Mouse (Mus musculus) layer of hippocampus, adult 11-12 months (tissue): Measurements from ENCODE around the gene Cmbl.

Experiments used
- DNase-seq: peaks from one replicate; pipeline ENCODE4 v3.0.0; 2022; ENCODE audit warnings: low spot score

Gene Cmbl

DNA sequence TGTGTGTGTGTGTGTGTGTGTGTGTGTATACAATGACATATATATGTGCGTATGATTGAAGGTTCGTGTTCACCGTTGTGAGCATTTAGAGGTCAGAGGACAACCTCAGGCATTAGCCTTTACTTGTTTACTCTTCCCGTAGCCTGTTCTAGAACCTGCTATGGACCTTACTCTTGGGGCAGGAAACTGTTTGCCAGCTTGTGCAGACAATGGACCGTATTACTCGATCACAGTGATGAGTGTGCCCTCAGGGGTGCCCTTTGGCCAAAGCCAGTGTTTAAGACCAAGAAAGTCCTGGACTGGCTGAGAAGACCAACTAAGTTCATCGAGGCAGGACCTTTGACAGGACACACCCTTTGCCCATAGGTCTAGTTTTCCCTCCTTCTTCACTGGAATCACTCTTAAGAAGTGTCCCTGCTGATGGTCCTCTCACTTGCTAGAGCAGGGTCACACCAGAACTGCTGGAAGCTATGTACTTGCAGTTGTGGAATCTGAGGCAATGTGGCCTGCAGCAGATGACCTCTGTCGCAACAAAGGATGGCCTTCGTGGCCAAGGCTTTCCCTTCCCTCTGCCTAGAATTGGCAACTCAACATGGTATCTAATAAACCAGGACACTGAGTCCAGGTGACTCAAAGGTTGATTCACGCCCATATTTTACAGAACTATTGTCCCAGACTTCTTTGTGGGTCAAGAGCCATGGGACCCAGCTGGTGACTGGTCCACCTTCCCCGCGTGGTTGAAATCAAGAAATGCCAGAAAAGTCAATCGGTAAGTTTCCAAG, 18.3 kb downstream of the Cmbl start:
- DNase-seq, result no peak

DNA sequence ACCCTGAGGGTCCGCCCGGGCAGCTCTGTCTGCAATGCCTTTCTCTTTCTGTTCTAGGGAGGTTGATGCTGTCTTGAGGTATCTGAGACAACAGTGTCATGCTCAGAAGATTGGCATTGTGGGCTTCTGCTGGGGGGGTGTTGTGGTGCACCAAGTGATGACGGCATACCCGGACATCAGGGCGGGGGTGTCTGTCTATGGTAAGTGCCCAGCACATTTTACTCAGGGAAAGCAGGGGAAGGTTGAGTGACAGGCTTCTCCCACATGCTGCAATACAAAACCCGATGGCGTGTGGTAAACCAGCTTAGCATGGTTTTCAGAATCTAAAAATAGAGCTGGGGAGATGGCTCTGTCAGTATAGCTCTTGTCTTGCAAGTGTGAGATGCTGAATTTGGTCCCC, 20.0 kb downstream of the Cmbl start:
- DNase-seq, result peak; percentile 52

DNA sequence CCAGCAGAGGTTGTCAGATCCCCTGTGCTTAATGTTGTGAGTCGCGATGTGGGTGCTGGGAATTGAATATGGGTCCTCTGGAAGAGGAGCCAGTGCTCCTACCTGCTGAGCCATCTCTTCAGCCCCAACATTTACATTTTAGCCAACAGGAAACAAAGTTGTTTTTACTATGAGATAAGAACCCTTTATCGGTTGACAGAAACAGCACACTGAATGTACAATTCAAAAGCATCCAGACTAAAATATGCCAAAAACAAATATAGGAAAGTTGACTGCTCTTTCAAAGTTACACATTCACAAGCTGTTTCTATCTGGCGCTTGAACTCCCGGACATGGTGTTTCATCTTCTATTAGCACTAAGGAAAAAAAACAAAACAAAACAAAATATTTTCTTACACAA, 20.9 kb downstream of the Cmbl start:
- no peak for DNase-seq

DNA sequence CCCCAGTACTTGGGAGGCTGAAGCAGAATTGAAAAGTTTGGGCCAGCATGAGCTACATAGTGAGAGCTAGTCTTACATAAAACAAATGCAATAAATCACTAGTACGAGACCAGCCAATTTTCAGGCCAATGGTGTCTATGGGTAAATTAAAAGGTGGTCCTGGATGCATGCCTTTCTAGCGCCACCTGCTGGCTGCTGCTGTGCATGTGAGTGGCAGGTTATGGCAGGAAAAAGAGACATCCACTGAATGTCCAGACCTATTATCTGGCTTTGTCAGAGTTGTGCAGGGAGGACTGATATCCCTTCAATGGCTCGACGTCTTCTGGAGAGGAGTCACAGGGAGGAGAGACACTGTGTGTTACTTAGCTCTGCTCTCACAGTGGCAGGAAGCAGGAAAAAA, 21.3 kb downstream of the Cmbl start:
- DNase-seq, result peak; percentile 95

DNA sequence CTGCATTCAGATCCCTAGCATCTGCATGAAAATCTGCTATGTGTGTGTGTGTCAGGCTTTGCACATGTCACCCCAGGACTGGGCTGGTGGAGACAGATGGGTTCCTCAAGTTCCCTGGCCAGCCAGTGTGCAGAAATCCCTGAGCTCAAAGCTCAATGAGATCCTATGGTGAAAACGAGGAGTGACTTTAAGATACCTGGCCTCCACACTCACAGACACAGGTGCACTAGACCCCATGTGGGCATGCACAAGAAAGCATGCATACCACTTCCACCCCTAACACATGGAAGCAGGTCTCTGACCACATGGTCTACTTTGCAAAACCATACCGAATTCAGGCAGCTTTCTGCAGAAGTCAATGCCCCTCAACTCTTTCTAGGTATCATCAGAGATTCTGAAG, 22.6 kb downstream of the Cmbl start:
- no peak for DNase-seq

DNA sequence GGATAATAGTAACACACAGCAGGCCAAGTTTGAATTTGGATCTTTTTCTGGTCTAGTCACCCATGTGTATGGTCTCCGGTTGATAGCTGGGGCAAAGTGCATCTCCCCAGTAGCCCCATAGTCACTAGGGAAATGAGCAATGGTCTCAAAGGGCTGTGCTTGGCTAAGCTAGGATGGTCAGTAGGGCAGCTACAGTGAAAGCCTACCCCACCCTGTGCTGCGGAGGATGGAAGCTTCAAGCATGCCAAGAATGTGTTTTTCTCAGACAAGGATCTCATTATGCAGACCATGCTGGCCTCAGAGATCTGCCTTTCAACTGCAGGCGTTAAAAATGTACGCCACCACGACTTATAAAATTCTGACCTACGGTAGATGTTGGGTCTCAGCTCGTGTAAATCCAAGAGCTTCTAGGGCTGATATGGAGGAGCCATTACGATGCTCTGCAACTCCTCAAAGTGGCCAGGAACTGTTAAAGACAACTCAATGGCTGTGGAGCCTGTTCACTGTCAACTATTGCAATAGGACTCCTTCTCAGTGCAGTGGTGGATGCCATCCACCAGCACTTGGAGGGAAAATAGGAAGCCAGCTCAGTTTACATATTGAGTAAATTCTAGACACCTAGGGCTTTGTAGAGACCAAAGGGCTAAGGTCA, 23.9 kb downstream of the Cmbl start:
- no peak for DNase-seq

DNA sequence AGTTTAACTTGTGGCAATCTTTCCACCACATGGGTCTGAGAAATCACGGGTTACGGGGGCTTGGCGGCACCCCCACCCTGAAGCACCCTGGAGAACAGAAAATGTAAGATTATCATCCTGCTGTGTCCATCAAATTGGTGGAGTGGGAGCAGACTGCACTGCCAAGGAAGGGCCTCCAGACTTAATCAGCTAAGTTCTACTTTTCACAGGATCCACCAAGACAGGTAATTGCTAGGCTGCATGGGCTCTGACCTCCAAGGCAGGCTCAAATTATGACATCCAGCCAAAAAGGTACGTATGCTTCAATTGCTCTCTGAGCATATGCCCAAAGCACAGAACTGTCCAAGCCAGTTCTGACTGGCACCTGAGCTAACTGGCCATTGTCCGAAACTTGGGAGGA, 25.0 kb downstream of the Cmbl start:
- no peak for DNase-seq

DNA sequence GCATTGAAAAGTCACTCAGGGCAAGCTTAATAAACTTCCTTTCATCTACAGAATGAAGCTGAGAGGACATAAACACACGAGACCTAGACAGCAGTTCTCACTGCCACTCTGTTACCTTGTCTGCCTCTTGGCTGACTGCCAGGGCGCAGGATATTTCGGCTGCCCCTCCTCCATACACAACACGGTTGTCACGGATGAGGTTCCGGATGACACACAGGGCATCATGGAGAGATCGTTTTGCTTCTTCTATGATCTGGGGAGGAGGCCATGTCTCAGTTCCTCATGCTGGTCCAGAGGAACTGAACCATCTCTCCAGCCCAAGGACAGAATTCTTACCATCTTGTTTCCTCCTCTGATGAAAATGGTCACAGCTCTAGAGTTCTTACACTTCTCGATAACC, 27.3 kb downstream of the Cmbl start:
- no peak for DNase-seq

DNA sequence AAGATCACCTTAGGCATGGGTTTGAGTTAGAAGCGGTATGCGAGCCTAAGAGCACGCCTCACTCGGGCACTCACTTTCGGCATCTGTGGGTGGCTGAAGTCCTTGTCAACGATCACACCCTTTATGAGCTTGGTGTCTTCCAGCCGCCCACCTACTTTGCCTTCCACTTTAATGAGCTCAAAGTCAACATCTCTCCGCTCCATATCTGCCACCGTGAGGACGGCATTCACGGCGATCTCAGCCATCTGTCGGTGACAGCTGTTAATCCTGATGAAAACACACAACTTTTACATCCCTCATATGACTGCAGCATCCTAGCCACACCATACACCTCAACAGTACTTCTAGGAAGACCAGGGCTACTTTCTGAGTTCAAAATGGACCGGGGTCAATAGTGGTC, 29.1 kb downstream of the Cmbl start:
- no peak for DNase-seq

DNA sequence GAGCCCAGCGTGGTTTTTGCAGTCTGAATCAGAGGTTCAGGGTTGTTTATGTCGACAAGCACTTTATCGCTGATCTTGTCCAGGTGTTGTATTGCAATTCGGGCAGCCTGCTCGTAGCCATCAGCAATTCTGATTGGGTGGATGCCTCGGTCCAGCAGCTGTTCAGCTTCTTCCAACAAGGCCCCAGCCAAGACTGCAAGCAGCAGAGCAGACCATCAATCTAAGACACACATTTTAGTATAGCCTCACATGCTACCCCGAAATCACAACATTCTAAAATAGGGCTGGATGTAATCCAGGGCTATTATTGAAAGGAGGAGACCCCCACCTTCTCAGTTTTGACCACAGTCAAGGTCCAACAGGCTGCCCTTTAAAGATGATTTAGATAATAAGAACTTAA, 30.5 kb downstream of the Cmbl start:
- DNase-seq, result no peak

DNA sequence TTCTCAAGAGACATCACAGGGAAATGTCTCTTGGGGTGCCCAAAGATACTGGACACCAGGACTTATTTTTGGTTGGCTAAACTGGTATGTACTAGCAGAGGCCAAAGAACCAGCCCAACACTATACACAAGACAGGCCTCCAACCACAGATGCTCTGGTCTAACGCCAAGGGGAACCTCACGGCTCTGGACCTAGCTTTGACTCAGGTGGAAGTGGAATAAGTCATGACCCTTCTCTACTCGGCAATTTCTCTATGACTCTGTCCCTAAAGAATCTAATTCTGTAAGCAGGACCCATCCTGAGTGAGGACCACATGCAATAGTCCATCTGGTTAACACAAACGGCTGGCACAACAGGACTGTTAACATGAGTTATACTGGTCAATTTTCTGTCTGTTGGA, 34.6 kb downstream of the Cmbl start:
- no peak for DNase-seq

DNA sequence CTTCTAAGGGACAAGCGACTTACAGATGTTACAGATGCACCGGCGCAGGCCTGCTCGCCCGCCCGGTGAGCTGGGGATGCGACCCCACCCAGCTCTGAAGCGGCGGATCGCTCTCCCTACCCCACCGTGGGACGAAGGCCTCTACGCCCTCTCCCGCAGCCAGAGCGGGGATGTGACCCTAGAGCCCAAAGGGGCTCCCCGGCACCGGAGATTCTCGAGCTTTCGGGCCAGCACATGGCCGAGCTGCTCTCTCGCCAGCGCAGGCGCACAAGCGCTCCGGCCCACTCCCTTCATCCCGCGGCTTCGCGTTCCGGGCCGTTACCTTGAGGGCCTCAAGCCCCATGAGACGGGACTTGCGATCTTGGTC, 36.1 kb downstream of the Cmbl start:
- no peak for DNase-seq

DNA sequence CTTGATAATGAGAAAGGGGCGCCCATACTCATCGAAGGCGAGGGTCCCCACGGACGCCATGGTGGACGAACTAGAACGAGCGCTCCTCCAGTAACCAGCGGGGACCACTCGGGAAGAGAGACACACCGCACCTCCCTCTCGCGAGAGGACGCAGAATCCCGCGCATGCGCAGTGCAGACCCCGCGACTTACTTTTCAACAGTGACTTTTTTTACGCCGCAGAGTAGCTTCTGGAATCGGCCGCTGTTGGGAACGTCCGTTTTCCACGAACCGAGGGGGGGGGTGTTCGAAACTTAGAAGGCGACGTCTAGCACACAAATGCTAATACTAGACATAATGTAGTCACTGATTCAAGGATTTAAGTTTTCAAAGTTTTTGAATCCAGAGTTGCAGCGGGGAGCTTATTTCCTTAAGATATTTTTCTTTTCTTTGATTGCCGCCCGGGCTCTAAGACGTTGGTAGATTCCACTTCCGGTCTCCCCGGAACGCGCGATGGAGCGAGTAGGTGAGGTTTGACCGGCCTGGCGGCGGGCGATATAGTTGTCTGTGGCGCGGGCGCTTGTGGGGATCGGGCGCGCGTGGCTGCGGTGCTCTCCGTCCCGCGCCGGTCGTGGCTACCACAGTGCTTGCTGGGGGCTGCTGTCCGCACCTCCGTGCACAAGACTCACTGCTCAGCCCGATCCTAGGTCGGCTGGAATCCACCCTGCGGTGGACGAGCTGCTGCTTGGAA, 36.6 kb downstream of the Cmbl start, which contains the start of the genes Cct5 and Fam173b:
Cct5 (minus strand) TSS at position 159 of the 729 bp plus-strand sequence.
Fam173b (plus strand) TSS at position 207 of the 729 bp plus-strand sequence.
- peak; percentile 97 for DNase-seq

DNA sequence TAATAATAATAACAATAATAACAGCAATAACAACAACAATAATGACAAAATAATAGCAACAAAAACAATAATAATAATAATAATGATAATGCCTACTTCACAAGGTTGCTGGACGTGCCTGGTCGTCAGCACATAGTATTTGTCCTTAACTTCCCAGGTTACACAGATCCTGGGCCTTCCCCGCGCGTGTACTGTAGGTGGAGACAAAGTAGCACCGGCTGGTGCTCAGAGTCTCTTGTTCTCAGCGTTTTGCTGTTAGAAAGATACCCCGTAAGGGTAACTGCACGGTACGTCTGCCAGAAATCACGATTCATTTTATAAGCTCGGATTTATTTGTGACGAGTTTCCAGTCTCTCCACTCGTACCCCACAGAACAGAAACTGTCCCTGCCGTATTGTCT, 37.2 kb downstream of the Cmbl start:
- peak; percentile 72 for DNase-seq

DNA sequence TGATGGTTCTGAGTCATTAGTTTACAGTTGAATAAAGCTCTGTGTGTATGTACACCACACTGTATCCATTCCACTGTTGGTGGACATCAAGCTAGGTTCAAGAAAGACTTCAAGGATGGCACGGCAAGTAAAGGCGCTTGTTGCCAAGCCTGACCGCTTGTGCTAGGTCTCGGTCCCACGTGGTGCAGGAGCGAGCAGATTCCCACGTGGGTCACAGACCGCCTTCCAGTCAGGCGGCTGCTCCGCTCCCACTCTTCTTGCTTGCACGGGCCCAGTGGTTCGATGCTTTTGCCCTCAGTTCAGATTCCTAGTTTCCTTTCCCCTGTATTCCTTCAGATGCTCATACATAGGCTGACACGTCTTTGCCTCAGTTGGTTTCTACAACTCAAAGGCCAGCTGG, 37.9 kb downstream of the Cmbl start:
- DNase-seq, result no peak

DNA sequence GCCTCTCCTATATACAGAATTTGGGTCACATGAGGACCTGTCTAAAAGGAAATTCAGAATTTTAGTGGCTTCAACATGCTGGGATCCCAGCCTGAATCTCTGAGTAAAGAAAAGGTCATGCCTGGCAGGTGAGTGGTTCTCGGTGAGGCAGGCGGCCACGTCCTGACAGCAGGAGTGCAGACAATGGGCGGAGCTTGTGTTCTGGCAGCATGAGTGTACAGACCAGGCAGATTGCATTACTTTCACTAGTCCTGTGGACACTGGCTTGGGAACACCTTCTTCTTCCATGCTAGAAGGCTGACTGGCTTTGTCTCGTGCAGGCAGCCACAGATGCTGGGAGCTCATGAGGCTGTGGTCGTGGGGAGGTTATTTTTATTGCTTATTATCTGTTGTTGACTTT, 41.6 kb downstream of the Cmbl start:
- no peak for DNase-seq

DNA sequence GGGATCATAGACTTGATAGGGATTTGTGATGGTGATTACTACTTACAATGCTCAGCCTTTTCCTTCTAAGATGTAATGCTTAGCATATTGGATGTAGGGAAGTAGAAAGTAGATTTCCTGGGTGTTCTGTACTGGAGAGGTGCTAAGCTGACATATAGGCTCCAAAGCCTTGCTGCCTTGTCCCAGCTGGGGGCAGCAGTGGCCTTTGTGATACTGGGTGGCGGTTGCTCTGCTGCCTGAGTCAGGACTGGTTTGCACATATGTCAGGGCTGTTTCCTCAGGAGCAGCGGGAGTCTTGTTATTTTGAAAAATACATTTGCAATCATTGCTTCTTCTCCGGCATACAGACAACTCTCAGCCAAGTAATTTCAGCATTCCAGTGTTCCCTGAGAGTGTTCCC, 45.8 kb downstream of the Cmbl start:
- DNase-seq, result no peak

DNA sequence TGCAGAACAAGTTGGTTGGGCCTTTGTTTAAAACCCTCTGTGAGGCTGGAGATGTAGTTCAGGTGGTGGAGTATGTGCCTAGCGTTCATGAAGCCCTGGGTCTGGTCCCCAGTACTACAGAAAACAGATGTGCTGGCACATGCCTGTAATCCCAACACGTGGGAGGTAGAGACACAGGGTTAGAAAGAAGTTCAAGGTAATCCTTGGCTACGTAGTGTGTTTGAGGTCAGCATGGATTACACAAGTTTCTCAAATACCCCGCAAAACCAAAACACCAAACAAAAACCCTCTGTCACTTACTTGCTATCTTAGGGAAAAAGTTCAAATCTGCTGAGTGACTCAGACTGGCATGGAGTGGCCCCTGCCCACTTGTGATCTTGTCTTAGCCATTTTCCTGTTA, 46.8 kb downstream of the Cmbl start:
- DNase-seq, result no peak

DNA sequence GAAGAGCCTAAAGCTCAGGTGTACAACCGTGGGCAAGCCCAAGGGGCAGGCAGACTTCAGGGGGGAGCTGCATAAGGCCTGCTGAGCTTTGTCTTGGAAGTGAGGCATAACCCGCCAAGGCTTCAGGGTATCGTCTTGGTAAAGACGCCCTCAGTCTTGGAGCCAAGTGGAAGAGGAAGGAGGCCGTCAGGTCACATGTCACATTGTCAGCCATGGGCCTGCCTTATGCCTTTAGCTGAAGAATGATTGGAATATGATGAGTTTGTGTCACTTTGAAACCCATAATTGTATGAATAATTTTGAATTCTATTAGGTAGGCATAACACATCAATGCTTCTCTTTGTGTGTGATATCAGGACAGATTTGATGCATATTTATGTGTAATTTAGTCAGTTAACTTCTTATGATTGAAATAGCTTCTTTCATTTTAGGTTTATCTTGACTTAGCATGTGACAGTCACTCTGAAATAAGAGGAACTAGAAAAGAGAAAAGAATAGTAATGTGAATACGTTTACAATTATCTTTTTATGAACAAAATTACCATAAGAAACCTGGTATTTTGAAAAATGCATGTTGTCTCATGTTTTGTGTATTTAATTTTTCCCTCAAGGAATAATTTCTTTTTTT, 48.8 kb downstream of the Cmbl start:
- no peak for DNase-seq

DNA sequence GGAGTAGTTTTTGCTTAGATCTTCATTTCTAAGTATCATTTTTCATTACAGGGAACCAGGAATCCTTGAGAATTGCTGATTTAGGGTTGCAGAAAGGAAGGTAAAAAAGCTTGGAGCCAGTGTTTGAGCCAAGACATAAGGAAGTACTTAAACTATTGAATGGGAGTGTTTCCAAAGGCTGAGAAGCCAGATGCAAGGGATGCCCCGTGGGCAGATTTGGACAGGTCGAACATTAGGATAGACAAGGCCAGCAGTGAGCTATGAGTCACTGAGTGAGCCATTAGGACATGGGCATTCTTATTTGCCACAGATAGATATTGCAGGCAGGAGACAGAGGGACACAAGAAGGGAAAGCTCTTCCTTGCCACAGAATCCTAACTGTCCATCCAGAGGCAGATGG, 49.5 kb downstream of the Cmbl start:
- DNase-seq, result no peak

DNA sequence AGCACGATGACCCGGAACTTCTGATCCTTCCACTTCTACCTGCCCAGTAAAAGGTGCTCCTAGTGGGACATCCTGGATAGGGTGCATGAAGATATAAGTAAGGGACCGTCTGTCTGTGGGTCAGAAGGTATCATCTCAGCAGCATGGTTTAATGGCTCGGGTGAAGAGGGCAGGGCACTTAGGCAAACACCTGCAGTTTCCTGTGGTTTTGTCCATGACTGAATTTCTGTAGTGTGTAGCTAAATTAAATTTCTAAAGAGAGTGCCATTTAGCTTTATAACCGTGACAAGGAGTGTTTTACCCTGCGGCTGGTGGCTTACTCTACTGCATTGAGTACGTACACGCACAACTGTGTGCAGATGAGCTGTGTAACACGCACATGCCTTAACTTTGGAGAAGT, 52.1 kb downstream of the Cmbl start:
- DNase-seq, result no peak

DNA sequence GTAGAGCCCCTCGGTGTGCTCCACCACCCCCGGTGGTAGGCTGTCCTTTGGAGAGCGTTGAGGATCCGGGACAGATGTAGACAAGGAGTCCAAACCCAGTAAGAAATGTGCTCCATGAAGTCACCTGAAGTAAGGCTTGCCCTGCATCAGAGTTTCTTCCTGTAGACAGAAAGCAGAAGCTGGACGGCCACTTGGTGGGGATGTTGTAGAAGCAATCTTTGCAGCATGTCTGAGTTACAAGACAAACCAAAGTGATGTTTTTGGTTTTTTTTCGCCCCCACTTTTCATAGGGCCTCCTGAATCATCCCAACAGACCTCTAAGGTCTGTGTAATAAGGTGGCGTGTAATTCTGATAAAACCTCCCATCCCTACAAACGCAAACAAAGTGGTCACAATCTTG, 54.3 kb downstream of the Cmbl start:
- no peak for DNase-seq
